Mouse (Mus musculus): ENCODE results near the gene Ccrl2. TPM values are rescaled to one million over a fixed set of nuclear protein-coding genes. Genes with fewer than 3 reads are reported as not detected.

The Ccrl2 gene
- polyA plus RNA-seq, 1 experiment from 2014 or later = 0.76 TPM

DNA sequence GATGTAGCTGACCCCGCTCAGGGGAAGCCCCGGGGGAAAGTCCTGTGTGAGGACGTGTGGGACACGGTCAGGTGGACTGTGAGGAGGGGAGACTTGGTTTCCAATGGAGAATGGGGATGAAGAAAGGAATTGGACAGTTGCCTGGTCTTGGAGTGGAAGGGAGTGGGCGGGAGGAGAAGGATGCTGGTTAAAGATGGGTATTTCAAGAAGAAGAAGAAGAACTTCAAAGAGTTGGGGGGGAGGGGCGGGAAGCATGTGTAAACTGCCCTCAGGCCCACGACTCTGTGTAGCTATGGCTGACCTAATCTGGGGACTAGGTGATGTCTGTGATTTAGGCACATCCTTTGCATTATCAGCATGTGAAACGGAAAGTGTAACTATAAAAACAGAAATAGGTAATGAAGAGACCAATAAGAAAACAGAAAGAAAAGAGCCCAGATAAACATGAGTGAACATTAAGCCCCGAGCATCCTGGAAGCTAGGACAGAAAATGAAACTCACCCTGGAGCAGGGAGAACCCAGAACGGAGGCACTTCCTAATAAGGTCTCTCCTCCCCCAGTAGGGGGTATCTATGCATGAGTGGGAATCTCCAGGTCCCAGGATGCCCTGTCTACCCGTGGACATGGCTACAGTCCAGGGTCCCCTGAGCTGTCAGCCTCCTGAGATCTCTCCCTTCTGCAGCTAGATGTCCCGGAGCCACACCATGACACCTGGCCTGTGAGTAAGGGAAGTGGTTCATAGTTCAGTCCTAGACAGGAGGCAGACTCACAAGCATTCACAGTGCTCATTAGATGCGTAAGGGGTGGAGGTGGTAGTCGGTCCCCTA lies 438 bp upstream of the Ccrl2 start:
- Histone ChIP-seq H3K36me3 (replicated peaks; ENCODE audit: control insufficient read depth, insufficient read depth, low read depth, low read length) (no peaks in the 10 kb centered on the region), H3K9me3 (replicated peaks; ENCODE audit: control insufficient read depth, low read length) (no peaks in the 10 kb centered on the region), H3K27me3 (ENCODE audit: control insufficient read depth, insufficient read depth, low read length) (no peaks in the 10 kb centered on the region), H3K4me3 (ENCODE audit: low read depth, low read length) (no peak overlapping the region), H3K9ac (replicated peaks; ENCODE audit: low read length) (no peak overlapping the region), H3K4me2 (ENCODE audit: low read depth, low read length) (no peak overlapping the region), H3K4me1 (ENCODE audit: control insufficient read depth, insufficient read depth, low read length) (peaks cover 5% of the 10 kb centered on the region; the same call in 1 of the 2 replicates), H3K27ac (replicated peaks; ENCODE audit: low read depth, low read length) (no peak overlapping the region)
- ATAC-seq (replicated peaks; ENCODE audit: insufficient number of reproducible peaks, low FRiP score, low TSS enrichment, low read depth) (no peak), DNase-seq (ENCODE audit: low spot score) (no peak)
- 57% methylated on average over 14 of the region's 14 CpGs for WGBS

DNA sequence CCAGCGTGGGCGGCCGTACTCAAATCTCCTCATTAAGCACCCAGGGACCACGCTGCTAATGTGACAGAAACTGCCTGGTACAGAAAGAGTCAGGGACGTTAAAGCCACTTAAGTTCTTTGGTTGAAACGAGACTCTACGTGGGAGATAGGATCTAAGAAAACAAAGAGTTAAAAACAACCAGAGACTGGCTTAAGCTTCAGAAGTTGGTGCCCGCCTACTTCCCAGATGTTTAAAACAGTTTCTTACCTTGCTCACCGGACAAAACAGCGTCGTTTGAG lies 861 bp downstream of the Ccrl2 start:
- H3K9ac ChIP-seq (replicated peaks; ENCODE audit: low read length) = no peak overlapping the region
- no peak overlapping the region for H3K27ac ChIP-seq (replicated peaks; ENCODE audit: low read depth, low read length)

DNA sequence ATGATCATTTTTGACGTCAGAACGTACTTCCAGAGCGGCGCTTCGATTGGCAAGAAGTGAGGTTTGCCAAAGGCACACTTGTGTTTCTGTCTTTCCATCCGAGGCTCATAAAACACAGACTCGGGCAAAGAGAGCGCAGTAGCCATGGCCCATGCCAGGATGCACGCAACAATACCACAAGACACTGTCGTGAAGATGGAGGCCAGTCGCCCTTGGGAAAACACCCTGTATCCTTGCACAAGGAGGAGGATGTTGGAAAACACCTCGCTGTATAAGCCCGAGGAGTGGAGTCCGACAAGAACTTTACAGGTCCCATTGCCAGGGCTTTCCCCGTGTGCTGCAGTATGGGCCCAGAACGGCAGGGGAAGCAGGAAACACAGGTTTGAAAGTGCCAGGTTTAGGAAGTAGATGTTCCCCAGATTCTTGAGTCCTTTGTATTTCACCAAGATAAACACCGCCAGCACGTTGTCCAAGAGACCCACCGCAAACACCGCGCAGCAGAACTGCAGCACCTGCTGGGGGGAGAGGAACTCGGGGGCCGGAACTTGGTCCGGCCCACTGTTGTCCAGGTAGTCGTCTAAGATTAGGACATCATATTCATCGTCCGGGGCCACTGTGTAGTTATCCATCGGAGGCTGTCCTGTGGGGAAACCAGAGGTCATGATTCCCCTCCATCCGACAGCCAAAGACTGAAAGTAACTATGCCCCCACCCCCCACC lies 1.4 kb downstream of the Ccrl2 start:
- ATAC-seq (replicated peaks; ENCODE audit: insufficient number of reproducible peaks, low FRiP score, low TSS enrichment, low read depth) = no peak
- Histone ChIP-seq H3K9ac (replicated peaks; ENCODE audit: low read length) (no peak overlapping the region), H3K4me2 (ENCODE audit: low read depth, low read length) (peak overlapping the region; percentile 46)

More for the DNA sequence above, 861 bp downstream of the Ccrl2 start:
- Histone ChIP-seq H3K4me3 (ENCODE audit: low read depth, low read length) (peak overlapping the region; percentile 14; the same call in 1 of the 2 replicates), H3K9me3 (replicated peaks; ENCODE audit: control insufficient read depth, low read length) (no peaks in the 10 kb centered on the region), H3K4me2 (ENCODE audit: low read depth, low read length) (peak overlapping the region; percentile 46), H3K36me3 (replicated peaks; ENCODE audit: control insufficient read depth, insufficient read depth, low read depth, low read length) (no peaks in the 10 kb centered on the region), H3K27me3 (ENCODE audit: control insufficient read depth, insufficient read depth, low read length) (no peaks in the 10 kb centered on the region), H3K4me1 (ENCODE audit: control insufficient read depth, insufficient read depth, low read length) (peaks cover 5% of the 10 kb centered on the region; the same call in 1 of the 2 replicates)
- 17% methylated on average over 11 of the region's 11 CpGs for WGBS
- ATAC-seq (replicated peaks; ENCODE audit: insufficient number of reproducible peaks, low FRiP score, low TSS enrichment, low read depth) (no peak), DNase-seq (ENCODE audit: low spot score) (peak; percentile 24)

DNA sequence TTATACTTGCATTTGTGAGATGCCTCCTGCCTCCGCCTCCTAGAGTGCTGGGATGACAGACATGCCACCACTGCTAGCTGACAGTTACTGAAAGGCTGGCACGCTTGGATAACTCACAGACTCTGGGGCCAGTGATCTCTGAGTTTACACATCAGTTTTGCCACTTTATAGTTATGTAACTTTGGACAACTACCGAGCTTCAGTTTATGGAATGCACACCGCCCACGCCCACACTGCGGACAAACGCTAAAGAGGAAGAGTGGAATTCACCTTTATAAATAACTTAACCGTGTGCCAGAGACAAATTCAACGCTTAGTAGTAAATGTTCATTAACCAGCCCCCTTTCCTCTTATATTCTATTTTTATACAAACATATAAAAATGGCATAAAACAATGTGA lies 2.4 kb downstream of the Ccrl2 start:
- ATAC-seq (replicated peaks; ENCODE audit: insufficient number of reproducible peaks, low FRiP score, low TSS enrichment, low read depth) = no peak
- 88% methylated on average over 9 of the region's 9 CpGs for WGBS

More for the DNA sequence above, 1.4 kb downstream of the Ccrl2 start:
- Histone ChIP-seq H3K9me3 (replicated peaks; ENCODE audit: control insufficient read depth, low read length) (no peaks in the 10 kb centered on the region), H3K27me3 (ENCODE audit: control insufficient read depth, insufficient read depth, low read length) (no peaks in the 10 kb centered on the region), H3K36me3 (replicated peaks; ENCODE audit: control insufficient read depth, insufficient read depth, low read depth, low read length) (no peaks in the 10 kb centered on the region), H3K4me1 (ENCODE audit: control insufficient read depth, insufficient read depth, low read length) (peaks cover 5% of the 10 kb centered on the region; the same call in 1 of the 2 replicates), H3K4me3 (ENCODE audit: low read depth, low read length) (peak overlapping the region; percentile 14; the same call in 1 of the 2 replicates), H3K27ac (replicated peaks; ENCODE audit: low read depth, low read length) (no peak overlapping the region)
- DNase-seq (ENCODE audit: low spot score) = no peak
- 75% methylated on average over 29 of the region's 29 CpGs for WGBS

DNA sequence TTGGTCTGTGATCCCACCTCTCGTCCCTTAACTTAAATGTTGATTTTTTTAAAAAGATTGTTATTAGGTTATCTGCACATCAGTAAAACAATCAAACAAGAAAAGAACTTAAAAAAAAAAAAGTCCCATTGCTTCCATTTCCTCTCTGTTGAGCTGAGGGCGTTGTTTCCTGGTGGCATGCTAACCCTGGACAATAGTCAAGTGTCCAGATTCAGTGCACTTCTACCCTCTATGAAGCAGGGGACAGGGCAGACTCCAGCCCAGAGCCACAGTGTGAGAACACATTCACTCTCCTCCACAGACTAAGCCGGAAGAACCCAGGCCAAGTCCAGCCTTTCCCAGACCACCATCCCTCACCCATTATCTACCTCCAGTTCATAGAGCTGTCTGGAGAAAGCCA lies 8.9 kb downstream of the Ccrl2 start:
- Histone ChIP-seq H3K27ac (replicated peaks; ENCODE audit: low read depth, low read length) (no peak overlapping the region), H3K4me1 (ENCODE audit: control insufficient read depth, insufficient read depth, low read length) (no peaks in the 10 kb centered on the region), H3K9ac (replicated peaks; ENCODE audit: low read length) (no peak overlapping the region), H3K36me3 (replicated peaks; ENCODE audit: control insufficient read depth, insufficient read depth, low read depth, low read length) (no peaks in the 10 kb centered on the region), H3K4me3 (ENCODE audit: low read depth, low read length) (no peak overlapping the region), H3K27me3 (ENCODE audit: control insufficient read depth, insufficient read depth, low read length) (no peaks in the 10 kb centered on the region), H3K4me2 (ENCODE audit: low read depth, low read length) (no peak overlapping the region), H3K9me3 (replicated peaks; ENCODE audit: control insufficient read depth, low read length) (no peaks in the 10 kb centered on the region)
- no peak for DNase-seq (ENCODE audit: low spot score)
- 91% methylated on average over 3 of the region's 3 CpGs for WGBS
- ATAC-seq (replicated peaks; ENCODE audit: insufficient number of reproducible peaks, low FRiP score, low TSS enrichment, low read depth) = no peak

More for the DNA sequence above, 2.4 kb downstream of the Ccrl2 start:
- Histone ChIP-seq H3K9me3 (replicated peaks; ENCODE audit: control insufficient read depth, low read length) (no peaks in the 10 kb centered on the region), H3K36me3 (replicated peaks; ENCODE audit: control insufficient read depth, insufficient read depth, low read depth, low read length) (no peaks in the 10 kb centered on the region), H3K27me3 (ENCODE audit: control insufficient read depth, insufficient read depth, low read length) (no peaks in the 10 kb centered on the region), H3K4me2 (ENCODE audit: low read depth, low read length) (no peak overlapping the region), H3K4me3 (ENCODE audit: low read depth, low read length) (no peak overlapping the region), H3K4me1 (ENCODE audit: control insufficient read depth, insufficient read depth, low read length) (peaks cover 5% of the 10 kb centered on the region; the same call in 1 of the 2 replicates), H3K9ac (replicated peaks; ENCODE audit: low read length) (no peak overlapping the region), H3K27ac (replicated peaks; ENCODE audit: low read depth, low read length) (no peak overlapping the region)
- no peak for DNase-seq (ENCODE audit: low spot score)

DNA sequence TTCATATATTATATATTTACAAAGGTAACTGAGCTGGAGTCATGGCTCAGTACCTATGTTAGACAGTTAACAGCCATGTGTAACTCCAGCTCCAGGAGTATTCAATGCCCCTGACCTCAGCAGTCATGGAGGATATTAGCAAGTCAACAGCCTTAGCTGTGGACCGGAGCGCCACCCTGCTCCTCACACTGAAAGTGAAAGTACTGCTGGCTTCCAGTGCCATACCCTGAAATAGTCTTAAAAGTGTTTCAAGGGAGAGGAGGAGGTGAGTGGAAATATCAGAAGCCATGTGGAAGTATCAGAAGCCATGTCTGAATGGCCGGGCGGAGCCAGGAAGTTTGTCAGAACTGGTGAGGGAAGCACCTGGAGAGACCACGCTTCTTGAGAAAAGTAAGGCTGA lies 10.1 kb downstream of the Ccrl2 start:
- no peak overlapping the region for H3K4me2 ChIP-seq (ENCODE audit: low read depth, low read length)
- ATAC-seq (replicated peaks; ENCODE audit: insufficient number of reproducible peaks, low FRiP score, low TSS enrichment, low read depth) (no peak), DNase-seq (ENCODE audit: low spot score) (no peak)
- WGBS = 89% methylated on average over 5 of the region's 5 CpGs
- no peaks in the 10 kb centered on the region for H3K4me1 ChIP-seq (ENCODE audit: control insufficient read depth, insufficient read depth, low read length)
- no peaks in the 10 kb centered on the region for H3K9me3 ChIP-seq (replicated peaks; ENCODE audit: control insufficient read depth, low read length)
- H3K27ac ChIP-seq (replicated peaks; ENCODE audit: low read depth, low read length) = no peak overlapping the region
- no peaks in the 10 kb centered on the region for H3K36me3 ChIP-seq (replicated peaks; ENCODE audit: control insufficient read depth, insufficient read depth, low read depth, low read length)
- no peaks in the 10 kb centered on the region for H3K27me3 ChIP-seq (ENCODE audit: control insufficient read depth, insufficient read depth, low read length)
- H3K9ac ChIP-seq (replicated peaks; ENCODE audit: low read length) = no peak overlapping the region
- H3K4me3 ChIP-seq (ENCODE audit: low read depth, low read length) = no peak overlapping the region

DNA sequence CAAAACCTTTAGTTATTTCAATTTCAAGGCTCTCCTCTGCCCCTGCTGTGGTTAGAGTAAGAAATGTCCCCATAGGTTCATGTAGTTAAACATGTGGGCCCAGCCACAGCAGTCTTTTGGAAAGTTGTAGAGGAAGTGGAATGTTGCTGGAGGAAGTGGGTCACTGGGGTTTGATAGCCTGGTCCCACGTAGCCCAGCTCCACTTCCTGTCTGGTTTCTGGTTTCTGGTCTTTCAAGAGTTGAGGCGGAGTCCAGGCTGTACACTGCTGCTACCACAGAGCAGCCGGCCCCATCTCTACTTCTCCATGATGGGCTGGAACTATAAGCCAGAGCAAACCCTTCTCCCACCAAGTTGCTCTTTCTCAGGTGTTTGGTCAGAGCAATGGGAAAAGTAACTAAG lies 11.1 kb downstream of the Ccrl2 start:
- H3K4me2 ChIP-seq (ENCODE audit: low read depth, low read length) = no peak overlapping the region
- DNase-seq (ENCODE audit: low spot score) (no peak), ATAC-seq (replicated peaks; ENCODE audit: insufficient number of reproducible peaks, low FRiP score, low TSS enrichment, low read depth) (no peak)
- H3K27ac ChIP-seq (replicated peaks; ENCODE audit: low read depth, low read length) = no peak overlapping the region
- WGBS = 62% methylated on average over 3 of the region's 3 CpGs
- no peak overlapping the region for H3K4me3 ChIP-seq (ENCODE audit: low read depth, low read length)
- H3K9me3 ChIP-seq (replicated peaks; ENCODE audit: control insufficient read depth, low read length) = no peaks in the 10 kb centered on the region
- no peak overlapping the region for H3K9ac ChIP-seq (replicated peaks; ENCODE audit: low read length)
- no peaks in the 10 kb centered on the region for H3K27me3 ChIP-seq (ENCODE audit: control insufficient read depth, insufficient read depth, low read length)
- H3K4me1 ChIP-seq (ENCODE audit: control insufficient read depth, insufficient read depth, low read length) = no peaks in the 10 kb centered on the region
- no peaks in the 10 kb centered on the region for H3K36me3 ChIP-seq (replicated peaks; ENCODE audit: control insufficient read depth, insufficient read depth, low read depth, low read length)

DNA sequence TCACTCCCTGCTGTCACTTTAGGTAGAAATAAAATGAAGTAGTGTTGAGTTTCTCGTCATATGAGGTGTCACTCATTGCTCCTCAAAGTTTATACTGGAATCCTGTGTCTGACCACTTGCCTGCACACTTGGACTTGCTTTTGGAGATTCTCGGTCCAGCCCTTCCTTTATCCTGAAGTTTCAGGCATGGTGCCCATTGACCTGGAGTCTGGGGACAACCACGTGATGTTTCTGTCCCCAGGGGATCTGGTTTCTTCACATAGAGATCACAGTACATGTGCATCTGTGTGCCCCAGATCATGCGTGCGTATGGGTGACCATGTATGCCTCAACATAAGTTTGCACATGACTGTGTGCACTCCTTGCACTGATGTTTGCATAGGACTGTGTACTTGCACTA lies 15.1 kb downstream of the Ccrl2 start:
- H3K9ac ChIP-seq (replicated peaks; ENCODE audit: low read length) = no peak overlapping the region

More for the DNA sequence above, 15.1 kb downstream of the Ccrl2 start:
- Histone ChIP-seq H3K9me3 (replicated peaks; ENCODE audit: control insufficient read depth, low read length) (no peaks in the 10 kb centered on the region), H3K4me3 (ENCODE audit: low read depth, low read length) (no peak overlapping the region), H3K4me2 (ENCODE audit: low read depth, low read length) (no peak overlapping the region), H3K27me3 (ENCODE audit: control insufficient read depth, insufficient read depth, low read length) (no peaks in the 10 kb centered on the region), H3K36me3 (replicated peaks; ENCODE audit: control insufficient read depth, insufficient read depth, low read depth, low read length) (no peaks in the 10 kb centered on the region), H3K27ac (replicated peaks; ENCODE audit: low read depth, low read length) (no peak overlapping the region), H3K4me1 (ENCODE audit: control insufficient read depth, insufficient read depth, low read length) (no peaks in the 10 kb centered on the region)
- ATAC-seq (replicated peaks; ENCODE audit: insufficient number of reproducible peaks, low FRiP score, low TSS enrichment, low read depth) (no peak), DNase-seq (ENCODE audit: low spot score) (no peak)
- WGBS = 87% methylated on average over 5 of the region's 5 CpGs
